Mouse (Mus musculus) small intestine, adult 2 months (tissue): ENCODE data around the gene 1700001F09Rik.
"Not testable (repeated sequence)": the region's sequence is repeated elsewhere in the genome, so short reads cannot be mapped to it uniquely, and the experiment has no call there.

Experiments
- CTCF ChIP-seq: fragments of 200-500 bp; IDR thresholded peaks from 2 replicates; pipeline ENCODE4 v1.5.1; 2012; ENCODE audit warnings: low read depth, mild to moderate bottlenecking, control low read depth, inconsistent platforms, low read length, moderate library complexity, mixed read lengths; ENCODE audit not compliant: insufficient replicate concordance, insufficient read length; ENCODE audit errors: extremely low read depth
- POLR2A ChIP-seq: fragments of 200-500 bp; IDR thresholded peaks from 2 replicates; pipeline ENCODE4 v1.6.1; 2012; ENCODE audit warnings: low read depth, mild to moderate bottlenecking, control low read depth, inconsistent platforms, low read length, moderate library complexity

- not testable (repeated sequence) for TF ChIP-seq CTCF, POLR2A
Observed at GRCm38 (mm10) chr14:43359246-43359645, 11.6 kb upstream of the 1700001F09Rik start.
